13 mouse cellular contexts compared by ENCODE assay signal in the genomic region with DNA sequence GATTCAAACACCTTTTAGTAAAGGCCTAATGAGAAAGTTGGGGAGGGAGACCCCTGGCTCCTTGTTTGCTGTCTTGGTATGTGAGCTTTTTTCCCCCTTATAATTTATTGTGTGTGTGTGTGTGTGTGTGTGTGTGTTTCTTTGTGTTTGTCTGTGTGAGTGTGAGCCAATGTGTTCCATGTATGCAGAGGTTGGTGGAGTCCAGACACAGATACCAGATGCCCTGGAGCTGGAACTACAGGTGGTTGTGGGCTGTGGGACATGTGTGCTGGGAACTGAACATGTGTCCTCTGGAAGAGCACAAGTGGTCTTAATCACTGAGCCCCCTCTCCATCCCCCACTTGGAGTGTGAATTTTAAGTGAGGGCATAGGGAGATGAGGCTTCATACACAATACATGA.
DNase-seq lines count a peak whose midpoint lies in the region; ATAC-seq and TF ChIP-seq lines count a peak whose summit lies in the region.
"Had no signal": no experiment of that assay in that cellular context is flagged by ENCODE, and none has a peak within 500 bp of the region (broad histone marks: within the 10 kb centered on the region; RNA-seq: fewer than 3 reads in every experiment).

No protein-coding gene starts in this region.

- no peak overlapping the region for H3K27ac ChIP-seq in forebrain, embryonic 13.5 days
- no peak overlapping the region for H3K27ac ChIP-seq in hindbrain, postnatal 0 days
- H3K27ac ChIP-seq in kidney, embryonic 14.5 days (ENCODE audit: low read depth, low read length) = no peak overlapping the region
- H3K27ac ChIP-seq in heart, embryonic 12.5 days (ENCODE audit: poor library complexity, severe bottlenecking) = no peak overlapping the region
- H3K27ac ChIP-seq: heart, embryonic 13.5 days; limb, embryonic 15.5 days; midbrain, embryonic 10.5 days had no signal

- ATAC-seq in cerebellum, adult (ENCODE audit: insufficient number of reproducible peaks, low FRiP score, low TSS enrichment) = 0 out of 2 replicates have a peak, but pooled peaks have one; percentile 3
- no peak for ATAC-seq in megakaryocyte, adult 5-6 weeks (ENCODE audit: poor library complexity, severe bottlenecking)
- peak; percentile 41 for ATAC-seq in forebrain, embryonic 13.5 days
- ATAC-seq in hindbrain, postnatal 0 days = peak; percentile 7; the same call in 1 of the 2 replicates
- no peak for ATAC-seq in kidney, embryonic 14.5 days (ENCODE audit: low FRiP score, low TSS enrichment)
- no peak for ATAC-seq in heart, embryonic 12.5 days (ENCODE audit: insufficient number of reproducible peaks, low FRiP score)
- ATAC-seq: Patski had no signal

- H3K27me3 ChIP-seq in megakaryocyte, embryonic 14.5 days (replicated peaks) = no peaks in the 10 kb centered on the region
- no peaks in the 10 kb centered on the region for H3K27me3 ChIP-seq in forebrain, embryonic 13.5 days
- H3K27me3 ChIP-seq in hindbrain, postnatal 0 days (ENCODE audit: insufficient read depth, low read length) = no peaks in the 10 kb centered on the region
- H3K27me3 ChIP-seq in kidney, embryonic 14.5 days (ENCODE audit: control insufficient read depth, insufficient read depth, low read length) = no peaks in the 10 kb centered on the region
- no peaks in the 10 kb centered on the region for H3K27me3 ChIP-seq in heart, embryonic 12.5 days (replicated peaks)
- H3K27me3 ChIP-seq: heart, embryonic 13.5 days; limb, embryonic 15.5 days had no signal

- TF ChIP-seq CTCF in hindbrain, postnatal 0 days (IDR thresholded peaks at IDR 0.05; ENCODE audit: low read depth) = no peak

- peaks cover 71% of the 10 kb centered on the region for H3K4me1 ChIP-seq in megakaryocyte, embryonic 14.5 days
- peaks cover 17% of the 10 kb centered on the region for H3K4me1 ChIP-seq in forebrain, embryonic 13.5 days
- H3K4me1 ChIP-seq in hindbrain, postnatal 0 days (ENCODE audit: insufficient read depth, low read length) = peaks cover 3% of the 10 kb centered on the region; the same call in 1 of the 2 replicates
- H3K4me1 ChIP-seq in kidney, embryonic 14.5 days (ENCODE audit: control insufficient read depth, insufficient read depth, low read length) = no peaks in the 10 kb centered on the region
- H3K4me1 ChIP-seq in heart, embryonic 12.5 days (replicated peaks) = peaks cover 16% of the 10 kb centered on the region
- H3K4me1 ChIP-seq: limb, embryonic 15.5 days had no signal

- no peak overlapping the region for H3K9ac ChIP-seq in forebrain, embryonic 13.5 days
- H3K9ac ChIP-seq in hindbrain, postnatal 0 days (replicated peaks; ENCODE audit: low read length) = no peak overlapping the region
- no peak overlapping the region for H3K9ac ChIP-seq in kidney, embryonic 14.5 days (ENCODE audit: low read depth, low read length)
- H3K9ac ChIP-seq in heart, embryonic 12.5 days = no peak overlapping the region
- H3K9ac ChIP-seq: heart, embryonic 13.5 days; limb, embryonic 15.5 days had no signal

- H3K36me3 ChIP-seq in megakaryocyte, embryonic 14.5 days (replicated peaks; ENCODE audit: low read length) = no peaks in the 10 kb centered on the region
- no peaks in the 10 kb centered on the region for H3K36me3 ChIP-seq in forebrain, embryonic 13.5 days (ENCODE audit: poor library complexity, severe bottlenecking)
- H3K36me3 ChIP-seq in hindbrain, postnatal 0 days (ENCODE audit: insufficient read depth, low read length) = no peaks in the 10 kb centered on the region
- no peaks in the 10 kb centered on the region for H3K36me3 ChIP-seq in kidney, embryonic 14.5 days (ENCODE audit: control insufficient read depth, insufficient read depth, low read length)
- no peaks in the 10 kb centered on the region for H3K36me3 ChIP-seq in heart, embryonic 12.5 days
- H3K36me3 ChIP-seq: heart, embryonic 13.5 days; limb, embryonic 15.5 days; midbrain, embryonic 10.5 days had no signal

- H3K4me2 ChIP-seq in forebrain, embryonic 13.5 days = no peak overlapping the region
- H3K4me2 ChIP-seq in hindbrain, postnatal 0 days (ENCODE audit: low read depth, low read length) = no peak overlapping the region
- no peak overlapping the region for H3K4me2 ChIP-seq in kidney, embryonic 14.5 days (replicated peaks; ENCODE audit: low read depth, low read length)
- H3K4me2 ChIP-seq in heart, embryonic 12.5 days = no peak overlapping the region
- H3K4me2 ChIP-seq: heart, embryonic 13.5 days; limb, embryonic 15.5 days had no signal

- no peaks in the 10 kb centered on the region for H3K9me3 ChIP-seq in megakaryocyte, embryonic 14.5 days
- no peaks in the 10 kb centered on the region for H3K9me3 ChIP-seq in forebrain, embryonic 13.5 days (replicated peaks)
- no peaks in the 10 kb centered on the region for H3K9me3 ChIP-seq in hindbrain, postnatal 0 days (ENCODE audit: low read length)
- no peaks in the 10 kb centered on the region for H3K9me3 ChIP-seq in kidney, embryonic 14.5 days (ENCODE audit: control insufficient read depth, low read length)
- H3K9me3 ChIP-seq in heart, embryonic 12.5 days (replicated peaks) = 0 out of 2 replicates have a peak, but pooled peaks cover 3% of the 10 kb centered on the region
- H3K9me3 ChIP-seq: heart, embryonic 13.5 days; limb, embryonic 15.5 days; midbrain, embryonic 10.5 days had no signal

- no peak for DNase-seq in cerebellum, postnatal 10 days
- DNase-seq in hindbrain, postnatal 0 days (ENCODE audit: low spot score) = no peak
- DNase-seq: thymus, adult 18-20 months had no signal

- peak overlapping the region; percentile 50 for H3K4me3 ChIP-seq in megakaryocyte, embryonic 14.5 days (replicated peaks)
- H3K4me3 ChIP-seq in forebrain, embryonic 13.5 days = no peak overlapping the region
- H3K4me3 ChIP-seq in hindbrain, postnatal 0 days (ENCODE audit: low read length) = no peak overlapping the region
- H3K4me3 ChIP-seq in kidney, embryonic 14.5 days (ENCODE audit: low read length) = no peak overlapping the region
- no peak overlapping the region for H3K4me3 ChIP-seq in heart, embryonic 12.5 days
- H3K4me3 ChIP-seq: heart, embryonic 13.5 days; limb, embryonic 15.5 days; midbrain, embryonic 10.5 days had no signal

Comparison
In these comparisons a context has a peak if more than half of its experiments do, and no peak if none do; other contexts are left out.
1. ATAC-seq: peak in cerebellum, adult (single experiment), forebrain, embryonic 13.5 days (single experiment) and hindbrain, postnatal 0 days (single experiment); none in megakaryocyte, adult 5-6 weeks (single experiment), kidney, embryonic 14.5 days (single experiment) and heart, embryonic 12.5 days (single experiment).